Mouse (Mus musculus): ENCODE measurements at regions not wholly inside any gene's neighbourhood (a gene's known extent, or its start where the extent isn't known, plus 50 kb on each side); places are given as distances from the start of the nearest gene placed in this dataset.

GRCm38 (mm10) chr6:84445093-84445492, 148.6 kb downstream of the Cyp26b1 start:
- TF ChIP-seq E2F4 (IDR thresholded peaks at IDR 0.05; ENCODE audit: borderline replicate concordance, low read depth, low read length) (no peak), SMC3 (IDR thresholded peaks at IDR 0.05; ENCODE audit: low read depth, low read length) (no peak), EP300 (IDR thresholded peaks at IDR 0.05; ENCODE audit: low read depth in 1 of 2, low read length in 2 of 2) (peak in 1 of 2 experiments; percentile 19; a peak in 1 of 4 replicates), ZNF384 (IDR thresholded peaks at IDR 0.05; ENCODE audit: low read depth, low read length) (peak; percentile 87), ETS1 (IDR thresholded peaks at IDR 0.05; ENCODE audit: low read depth, low read length) (peak; percentile 25; the same call in 1 of the 2 replicates)
- H3K79me2 ChIP-seq (ENCODE audit: control insufficient read depth, insufficient read depth, low read length, poor library complexity) = no peaks in the 10 kb centered on the region
- DNase-seq (ENCODE audit: low read depth, low spot score) = peak; percentile 51
- no peaks in the 10 kb centered on the region for H3K9me3 ChIP-seq (replicated peaks; ENCODE audit: insufficient read depth, low read length)
- no peak overlapping the region for H3K4me3 ChIP-seq (ENCODE audit: control insufficient read depth in 1 of 2, insufficient read depth in 1 of 2, low read depth in 2 of 2, low read length in 2 of 2)
- no peak overlapping the region for H3K27ac ChIP-seq (ENCODE audit: control insufficient read depth, low read depth, low read length)
- no peak overlapping the region for H3K9ac ChIP-seq (ENCODE audit: control insufficient read depth, low read depth, low read length, poor library complexity, severe bottlenecking)
- peaks cover 0 to 2% of the 10 kb centered on the region in 2 experiments; a peak in 1 of 4 replicates for H3K4me1 ChIP-seq (ENCODE audit: control insufficient read depth in 1 of 2, insufficient read depth in 2 of 2, low read length in 2 of 2)
- H3K36me3 ChIP-seq (ENCODE audit: control insufficient read depth in 1 of 2, insufficient read depth in 2 of 2, low read length in 2 of 2) = no peaks in the 10 kb centered on the region
- no peaks in the 10 kb centered on the region for H3K27me3 ChIP-seq (ENCODE audit: control insufficient read depth in 1 of 2, insufficient read depth in 2 of 2, low read length in 2 of 2)

DNA sequence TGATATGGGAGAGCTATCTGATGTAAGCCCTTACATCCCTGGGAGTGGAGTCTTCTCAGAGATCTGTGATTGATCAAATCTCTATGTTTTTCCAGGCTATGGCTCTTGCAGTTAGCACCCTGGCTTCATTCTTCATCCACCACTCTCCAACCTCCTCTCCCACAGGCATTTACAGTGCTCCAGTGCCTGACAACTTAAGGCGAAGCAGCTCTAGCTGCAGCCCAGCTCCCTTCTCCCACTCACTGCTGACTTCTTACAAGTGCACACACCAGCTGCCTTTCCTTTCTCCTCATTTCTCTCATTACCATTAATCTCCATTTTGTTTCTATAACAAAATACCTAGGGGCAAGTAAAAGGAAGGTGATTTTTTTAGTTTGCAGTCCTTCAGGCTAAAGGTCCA, 151.0 kb downstream of the Cyp26b1 start:
- no peak for DNase-seq (ENCODE audit: low read depth, low spot score)
- Histone ChIP-seq H3K4me1 (ENCODE audit: control insufficient read depth in 1 of 2, insufficient read depth in 2 of 2, low read length in 2 of 2) (peaks cover 0 to 2% of the 10 kb centered on the region in 2 experiments; a peak in 1 of 4 replicates), H3K27ac (ENCODE audit: control insufficient read depth, low read depth, low read length) (no peak overlapping the region), H3K79me2 (ENCODE audit: control insufficient read depth, insufficient read depth, low read length, poor library complexity) (no peaks in the 10 kb centered on the region), H3K4me3 (ENCODE audit: control insufficient read depth in 1 of 2, insufficient read depth in 1 of 2, low read depth in 2 of 2, low read length in 2 of 2) (no peak overlapping the region), H3K27me3 (ENCODE audit: control insufficient read depth in 1 of 2, insufficient read depth in 2 of 2, low read length in 2 of 2) (no peaks in the 10 kb centered on the region), H3K9me3 (replicated peaks; ENCODE audit: insufficient read depth, low read length) (no peaks in the 10 kb centered on the region), H3K9ac (ENCODE audit: control insufficient read depth, low read depth, low read length, poor library complexity, severe bottlenecking) (no peak overlapping the region), H3K36me3 (ENCODE audit: control insufficient read depth in 1 of 2, insufficient read depth in 2 of 2, low read length in 2 of 2) (no peaks in the 10 kb centered on the region)
- no peak for TF ChIP-seq HCFC1 (IDR thresholded peaks at IDR 0.05; ENCODE audit: low read depth, low read length)
- no peak for TF ChIP-seq MEF2A (IDR thresholded peaks at IDR 0.05; ENCODE audit: extremely low read depth, insufficient replicate concordance, low read depth, low read length, poor library complexity, severe bottlenecking)
- TF ChIP-seq ZNF384 (IDR thresholded peaks at IDR 0.05; ENCODE audit: low read depth, low read length) = no peak
- TF ChIP-seq ELF1 (IDR thresholded peaks at IDR 0.05; ENCODE audit: low read depth, low read length) = no peak
- TF ChIP-seq TBP (IDR thresholded peaks at IDR 0.05; ENCODE audit: low read depth, low read length) = no peak
- no peak for TF ChIP-seq MAFK (IDR thresholded peaks at IDR 0.05; ENCODE audit: borderline replicate concordance, low read depth, low read length)
- TF ChIP-seq POLR2AphosphoS2 (IDR thresholded peaks at IDR 0.05; ENCODE audit: low read length) = no peak

DNA sequence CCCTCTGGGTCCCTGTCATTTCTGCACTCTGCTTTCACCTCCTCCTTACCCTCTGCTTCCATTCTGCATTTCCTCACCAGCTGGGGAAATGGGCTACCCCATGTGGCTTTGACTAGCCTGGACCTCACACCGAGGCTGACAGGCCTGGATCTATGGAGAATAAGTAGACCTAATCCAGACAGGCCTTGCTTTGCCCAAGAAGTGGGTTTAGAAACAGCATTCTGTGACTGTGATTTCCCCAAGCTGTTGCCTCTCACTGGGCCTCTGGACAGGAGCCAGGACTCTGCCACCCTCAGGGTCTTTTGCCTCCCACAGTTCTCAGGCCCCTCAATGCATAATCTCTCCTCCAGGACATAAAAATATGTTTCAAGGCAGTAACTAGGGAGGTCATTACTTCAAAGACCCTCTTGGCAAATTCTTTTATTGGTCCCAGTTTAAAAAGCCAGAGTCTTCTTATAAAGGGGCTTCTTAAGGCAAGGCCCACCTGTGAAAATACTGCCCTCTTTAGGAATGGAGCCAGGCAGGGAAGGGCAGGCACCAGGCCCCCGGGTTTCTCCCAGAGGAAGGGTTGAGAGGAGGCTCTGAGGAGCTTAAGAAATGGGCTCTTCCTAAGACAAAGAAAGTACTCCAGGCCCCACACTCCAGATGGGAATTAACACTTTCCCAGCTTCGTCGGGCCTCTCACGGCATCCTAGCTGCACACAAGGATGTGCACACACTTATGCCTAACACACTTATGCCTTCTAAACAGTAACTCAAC, 151.8 kb downstream of the Cyp26b1 start:
- H3K79me2 ChIP-seq (ENCODE audit: control insufficient read depth, insufficient read depth, low read length, poor library complexity) = no peaks in the 10 kb centered on the region
- H3K27me3 ChIP-seq (ENCODE audit: control insufficient read depth in 1 of 2, insufficient read depth in 2 of 2, low read length in 2 of 2) = no peaks in the 10 kb centered on the region
- DNase-seq (ENCODE audit: low read depth, low spot score) = no peak
- H3K4me1 ChIP-seq (ENCODE audit: control insufficient read depth in 1 of 2, insufficient read depth in 2 of 2, low read length in 2 of 2) = peaks cover 0 to 2% of the 10 kb centered on the region in 2 experiments; a peak in 1 of 4 replicates
- TF ChIP-seq NELFE (IDR thresholded peaks at IDR 0.05; ENCODE audit: low read depth, low read length) (no peak), MYB (IDR thresholded peaks at IDR 0.05; ENCODE audit: low read depth, low read length) (no peak), MEF2A (IDR thresholded peaks at IDR 0.05; ENCODE audit: extremely low read depth, insufficient replicate concordance, low read depth, low read length, poor library complexity, severe bottlenecking) (no peak), ZKSCAN1 (IDR thresholded peaks at IDR 0.05; ENCODE audit: low read depth, low read length) (no peak), USF2 (IDR thresholded peaks at IDR 0.05; ENCODE audit: borderline replicate concordance in 1 of 2, insufficient read depth in 1 of 2, low read depth in 1 of 2, low read length in 2 of 2) (no peak), MAX (IDR thresholded peaks at IDR 0.05; ENCODE audit: low read length) (no peak), POLR2AphosphoS2 (IDR thresholded peaks at IDR 0.05; ENCODE audit: low read length) (no peak), ETS1 (IDR thresholded peaks at IDR 0.05; ENCODE audit: low read depth, low read length) (no peak), MXI1 (IDR thresholded peaks at IDR 0.05; ENCODE audit: low read depth, low read length) (no peak), ZC3H11A (IDR thresholded peaks at IDR 0.05; ENCODE audit: low read depth, low read length) (no peak), POLR2AphosphoS5 (IDR thresholded peaks at IDR 0.05; ENCODE audit: borderline replicate concordance, low read depth, low read length) (no peak), SIN3A (IDR thresholded peaks at IDR 0.05; ENCODE audit: low read length) (no peak), JUND (IDR thresholded peaks at IDR 0.05; ENCODE audit: low read depth, low read length) (no peak)
- H3K9ac ChIP-seq (ENCODE audit: control insufficient read depth, low read depth, low read length, poor library complexity, severe bottlenecking) = no peak overlapping the region
- no peaks in the 10 kb centered on the region for H3K9me3 ChIP-seq (replicated peaks; ENCODE audit: insufficient read depth, low read length)
- H3K36me3 ChIP-seq (ENCODE audit: control insufficient read depth in 1 of 2, insufficient read depth in 2 of 2, low read length in 2 of 2) = no peaks in the 10 kb centered on the region
- no peak overlapping the region for H3K4me3 ChIP-seq (ENCODE audit: control insufficient read depth in 1 of 2, insufficient read depth in 1 of 2, low read depth in 2 of 2, low read length in 2 of 2)
- H3K27ac ChIP-seq (ENCODE audit: control insufficient read depth, low read depth, low read length) = no peak overlapping the region
